Mouse (Mus musculus): Measurements from ENCODE around the gene Bpgm. TPM values are rescaled to one million over a fixed set of nuclear protein-coding genes. Genes with fewer than 3 reads are reported as not detected.

Gene Bpgm
- polyA plus RNA-seq, 1 experiment from 2014 or later: 60.6 TPM

GRCm38 (mm10) chr6:34480749-34481148, 4.7 kb downstream of the Bpgm start:
- 62% methylated on average over 4 of the region's 4 CpGs for WGBS
- Histone ChIP-seq H3K27me3 (ENCODE audit: control insufficient read depth, insufficient read depth, low read length) (no peaks in the 10 kb centered on the region), H3K9me3 (ENCODE audit: control insufficient read depth, low read length) (no peaks in the 10 kb centered on the region), H3K36me3 (ENCODE audit: control insufficient read depth, insufficient read depth, low read length) (no peaks in the 10 kb centered on the region), H3K4me1 (replicated peaks; ENCODE audit: control insufficient read depth, insufficient read depth, low read length) (peaks cover 3% of the 10 kb centered on the region; the same call in 1 of the 2 replicates), H3K4me2 (replicated peaks; ENCODE audit: low read depth, low read length) (no peak overlapping the region), H3K27ac (ENCODE audit: low read depth, low read length) (no peak overlapping the region), H3K4me3 (ENCODE audit: low read depth, low read length) (no peak overlapping the region), H3K9ac (ENCODE audit: low read depth, low read length) (no peak overlapping the region)
- ATAC-seq (ENCODE audit: low FRiP score) (no peak), DNase-seq (ENCODE audit: low spot score) (no peak)

- ATAC-seq (ENCODE audit: low FRiP score) (no peak), DNase-seq (ENCODE audit: low spot score) (no peak)
- Histone ChIP-seq H3K4me3 (ENCODE audit: low read depth, low read length) (no peak overlapping the region), H3K27ac (ENCODE audit: low read depth, low read length) (no peak overlapping the region), H3K4me2 (replicated peaks; ENCODE audit: low read depth, low read length) (no peak overlapping the region), H3K36me3 (ENCODE audit: control insufficient read depth, insufficient read depth, low read length) (no peaks in the 10 kb centered on the region), H3K9ac (ENCODE audit: low read depth, low read length) (no peak overlapping the region), H3K9me3 (ENCODE audit: control insufficient read depth, low read length) (no peaks in the 10 kb centered on the region), H3K4me1 (replicated peaks; ENCODE audit: control insufficient read depth, insufficient read depth, low read length) (peaks cover 3% of the 10 kb centered on the region; the same call in 1 of the 2 replicates), H3K27me3 (ENCODE audit: control insufficient read depth, insufficient read depth, low read length) (no peaks in the 10 kb centered on the region)
- WGBS: 81% methylated on average over 6 of the region's 6 CpGs
Observed at GRCm38 (mm10) chr6:34481349-34481748, 5.3 kb downstream of the Bpgm start.

- H3K9ac ChIP-seq (ENCODE audit: low read depth, low read length): no peak overlapping the region
- no peak overlapping the region for H3K27ac ChIP-seq (ENCODE audit: low read depth, low read length)
- H3K9me3 ChIP-seq (ENCODE audit: control insufficient read depth, low read length): no peaks in the 10 kb centered on the region
- WGBS: 86% methylated on average over 4 of the region's 4 CpGs
- no peak overlapping the region for H3K4me2 ChIP-seq (replicated peaks; ENCODE audit: low read depth, low read length)
- H3K27me3 ChIP-seq (ENCODE audit: control insufficient read depth, insufficient read depth, low read length): no peaks in the 10 kb centered on the region
- H3K4me3 ChIP-seq (ENCODE audit: low read depth, low read length): no peak overlapping the region
- H3K4me1 ChIP-seq (replicated peaks; ENCODE audit: control insufficient read depth, insufficient read depth, low read length): 0 out of 2 replicates have a peak, but pooled peaks cover 3% of the 10 kb centered on the region
- DNase-seq (ENCODE audit: low spot score) (no peak), ATAC-seq (ENCODE audit: low FRiP score) (no peak)
- H3K36me3 ChIP-seq (ENCODE audit: control insufficient read depth, insufficient read depth, low read length): 0 out of 2 replicates have a peak, but pooled peaks cover 3% of the 10 kb centered on the region
Observed at GRCm38 (mm10) chr6:34482842-34483241, 6.8 kb downstream of the Bpgm start.

GRCm38 (mm10) chr6:34483390-34483789, 7.4 kb downstream of the Bpgm start:
- Histone ChIP-seq H3K27ac (ENCODE audit: low read depth, low read length) (no peak overlapping the region), H3K27me3 (ENCODE audit: control insufficient read depth, insufficient read depth, low read length) (no peaks in the 10 kb centered on the region), H3K36me3 (ENCODE audit: control insufficient read depth, insufficient read depth, low read length) (0 out of 2 replicates have a peak, but pooled peaks cover 3% of the 10 kb centered on the region), H3K4me1 (replicated peaks; ENCODE audit: control insufficient read depth, insufficient read depth, low read length) (0 out of 2 replicates have a peak, but pooled peaks cover 3% of the 10 kb centered on the region), H3K9ac (ENCODE audit: low read depth, low read length) (no peak overlapping the region), H3K9me3 (ENCODE audit: control insufficient read depth, low read length) (no peaks in the 10 kb centered on the region), H3K4me3 (ENCODE audit: low read depth, low read length) (no peak overlapping the region), H3K4me2 (replicated peaks; ENCODE audit: low read depth, low read length) (no peak overlapping the region)
- no peak for ATAC-seq (ENCODE audit: low FRiP score)
- WGBS: 89% methylated on average over 5 of the region's 5 CpGs
- no peak for DNase-seq (ENCODE audit: low spot score)

GRCm38 (mm10) chr6:34483811-34484210, 7.8 kb downstream of the Bpgm start:
- Histone ChIP-seq H3K36me3 (ENCODE audit: control insufficient read depth, insufficient read depth, low read length) (0 out of 2 replicates have a peak, but pooled peaks cover 3% of the 10 kb centered on the region), H3K4me1 (replicated peaks; ENCODE audit: control insufficient read depth, insufficient read depth, low read length) (0 out of 2 replicates have a peak, but pooled peaks cover 2% of the 10 kb centered on the region), H3K4me3 (ENCODE audit: low read depth, low read length) (no peak overlapping the region), H3K9ac (ENCODE audit: low read depth, low read length) (no peak overlapping the region), H3K9me3 (ENCODE audit: control insufficient read depth, low read length) (no peaks in the 10 kb centered on the region), H3K4me2 (replicated peaks; ENCODE audit: low read depth, low read length) (no peak overlapping the region), H3K27me3 (ENCODE audit: control insufficient read depth, insufficient read depth, low read length) (no peaks in the 10 kb centered on the region), H3K27ac (ENCODE audit: low read depth, low read length) (no peak overlapping the region)
- DNase-seq (ENCODE audit: low spot score) (no peak), ATAC-seq (ENCODE audit: low FRiP score) (no peak)
- WGBS: 95% methylated on average over 7 of the region's 7 CpGs

GRCm38 (mm10) chr6:34486071-34486626, 10.1 kb downstream of the Bpgm start:
- no peaks in the 10 kb centered on the region for H3K27me3 ChIP-seq (ENCODE audit: control insufficient read depth, insufficient read depth, low read length)

GRCm38 (mm10) chr6:34493327-34494095, 17.5 kb downstream of the Bpgm start:
- Histone ChIP-seq H3K9ac (ENCODE audit: low read depth, low read length) (no peak overlapping the region), H3K27me3 (ENCODE audit: control insufficient read depth, insufficient read depth, low read length) (no peaks in the 10 kb centered on the region), H3K4me1 (replicated peaks; ENCODE audit: control insufficient read depth, insufficient read depth, low read length) (no peaks in the 10 kb centered on the region), H3K4me2 (replicated peaks; ENCODE audit: low read depth, low read length) (no peak overlapping the region), H3K4me3 (ENCODE audit: low read depth, low read length) (no peak overlapping the region), H3K9me3 (ENCODE audit: control insufficient read depth, low read length) (no peaks in the 10 kb centered on the region), H3K36me3 (ENCODE audit: control insufficient read depth, insufficient read depth, low read length) (no peaks in the 10 kb centered on the region), H3K27ac (ENCODE audit: low read depth, low read length) (no peak overlapping the region)
- ATAC-seq (ENCODE audit: low FRiP score) (no peak), DNase-seq (ENCODE audit: low spot score) (no peak)
- 85% methylated on average over 21 of the region's 21 CpGs for WGBS

More at GRCm38 (mm10) chr6:34486071-34486626, 10.1 kb downstream of the Bpgm start:
- no peak overlapping the region for H3K27ac ChIP-seq (ENCODE audit: low read depth, low read length)
- WGBS: 85% methylated on average over 14 of the region's 14 CpGs
- DNase-seq (ENCODE audit: low spot score) (no peak), ATAC-seq (ENCODE audit: low FRiP score) (no peak)
- H3K9me3 ChIP-seq (ENCODE audit: control insufficient read depth, low read length): no peaks in the 10 kb centered on the region
- H3K4me2 ChIP-seq (replicated peaks; ENCODE audit: low read depth, low read length): no peak overlapping the region
- H3K36me3 ChIP-seq (ENCODE audit: control insufficient read depth, insufficient read depth, low read length): 0 out of 2 replicates have a peak, but pooled peaks cover 3% of the 10 kb centered on the region
- no peak overlapping the region for H3K4me3 ChIP-seq (ENCODE audit: low read depth, low read length)
- no peak overlapping the region for H3K9ac ChIP-seq (ENCODE audit: low read depth, low read length)
- no peaks in the 10 kb centered on the region for H3K4me1 ChIP-seq (replicated peaks; ENCODE audit: control insufficient read depth, insufficient read depth, low read length)

GRCm38 (mm10) chr6:34495140-34495551, 19.1 kb downstream of the Bpgm start:
- Histone ChIP-seq H3K4me3 (ENCODE audit: low read depth, low read length) (no peak overlapping the region), H3K9me3 (ENCODE audit: control insufficient read depth, low read length) (no peaks in the 10 kb centered on the region), H3K27ac (ENCODE audit: low read depth, low read length) (no peak overlapping the region), H3K4me1 (replicated peaks; ENCODE audit: control insufficient read depth, insufficient read depth, low read length) (no peaks in the 10 kb centered on the region), H3K27me3 (ENCODE audit: control insufficient read depth, insufficient read depth, low read length) (no peaks in the 10 kb centered on the region), H3K4me2 (replicated peaks; ENCODE audit: low read depth, low read length) (no peak overlapping the region), H3K9ac (ENCODE audit: low read depth, low read length) (no peak overlapping the region), H3K36me3 (ENCODE audit: control insufficient read depth, insufficient read depth, low read length) (no peaks in the 10 kb centered on the region)
- DNase-seq (ENCODE audit: low spot score): no peak
- 72% methylated on average over 7 of the region's 7 CpGs for WGBS
- no peak for ATAC-seq (ENCODE audit: low FRiP score)
